Mouse (Mus musculus): ENCODE results near the gene Elk4. TPM values are rescaled to one million over a fixed set of nuclear protein-coding genes. Genes with fewer than 3 reads are reported as not detected.

The Elk4 gene
- polyA plus RNA-seq (2017; shearing (Covaris generic)): 138 TPM

GRCm38 (mm10) chr1:132007282-132007815 is at the start of gene Elk4:
Elk4 (plus strand) TSS chr1:132007607.

GRCm38 (mm10) chr1:131962606-131963084 is 44.8 kb upstream of the Elk4 start, which contains the start of gene Slc45a3:
Slc45a3 (plus strand) TSS chr1:131962967.

DNA sequence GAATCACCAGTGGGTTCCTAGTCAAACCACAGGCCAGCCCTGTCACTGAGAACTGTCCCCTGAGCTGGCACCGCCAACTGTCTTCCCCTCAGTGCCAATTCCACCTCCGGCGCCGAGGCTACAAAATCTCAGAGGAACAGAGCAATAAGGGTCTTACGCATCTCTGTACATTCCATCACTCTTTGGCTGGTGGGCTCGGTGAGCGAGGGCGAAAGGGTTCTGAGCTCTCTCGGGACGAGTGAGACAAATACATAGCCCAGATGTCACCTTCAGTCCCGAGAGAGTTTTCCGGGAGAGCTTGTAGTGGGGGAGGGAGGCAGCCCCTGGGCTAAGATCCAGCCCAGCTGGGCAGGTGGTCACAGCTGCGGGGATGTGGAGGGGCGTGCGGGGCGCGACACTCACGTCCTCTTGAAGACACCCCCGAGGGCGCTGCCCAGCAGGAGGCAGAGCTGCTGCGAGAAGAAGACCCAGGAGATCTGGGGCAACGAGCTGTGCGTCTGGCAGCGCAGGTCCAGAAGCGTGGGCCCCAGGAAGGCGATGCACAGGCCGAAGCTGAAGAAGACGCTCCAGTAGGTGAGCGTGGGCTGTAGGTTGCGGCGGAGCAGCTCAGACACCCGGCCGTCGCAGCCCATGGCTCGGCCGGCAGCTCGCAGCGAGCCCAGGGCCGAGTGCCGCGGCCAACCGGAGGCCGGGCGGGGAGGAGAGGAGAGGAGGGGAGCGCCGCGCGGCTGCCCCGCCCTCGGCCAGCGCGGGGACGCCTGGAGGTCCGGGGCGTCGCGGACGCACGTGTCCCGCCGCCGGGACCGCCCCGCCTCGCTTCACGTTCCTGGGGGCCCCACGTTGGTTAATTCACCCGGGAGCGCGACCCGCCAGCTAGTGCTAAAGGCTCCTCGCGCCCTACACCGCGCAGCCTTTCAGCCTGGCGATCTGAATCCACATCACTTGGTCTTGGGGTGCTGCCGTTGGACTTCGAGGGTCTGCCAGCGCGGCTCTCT is 60.2 kb downstream of the Elk4 start, which contains the start of gene Mfsd4a:
Gene Mfsd4a (minus strand): TSS at position 802 of the 995 bp plus-strand sequence.

Other genes starting within 250 kb of the Elk4 start
- 0.05 TPM for gene Pm20d1, start 210.2 kb upstream of the Elk4 start, polyA plus RNA-seq (2017; shearing (Covaris generic))
- gene Slc41a1, start 180.1 kb upstream of the Elk4 start, polyA plus RNA-seq (2017; shearing (Covaris generic)): 27.5 TPM
- gene Rab29, start 140.4 kb upstream of the Elk4 start, polyA plus RNA-seq (2017; shearing (Covaris generic)): 19.5 TPM
- 56.9 TPM for gene Nucks1, start 97.1 kb upstream of the Elk4 start, polyA plus RNA-seq (2017; shearing (Covaris generic))
- gene Slc45a3, start 44.6 kb upstream of the Elk4 start, polyA plus RNA-seq (2017; shearing (Covaris generic)): not detected
- 79.3 TPM for gene Mfsd4a, start 60.5 kb downstream of the Elk4 start, polyA plus RNA-seq (2017; shearing (Covaris generic))
- gene Cdk18, start 132.1 kb downstream of the Elk4 start, polyA plus RNA-seq (2017; shearing (Covaris generic)): not detected
- not detected for gene Lemd1, start 183.8 kb downstream of the Elk4 start, polyA plus RNA-seq (2017; shearing (Covaris generic))
- gene AC124108.1, start 183.8 kb downstream of the Elk4 start, polyA plus RNA-seq (2017; shearing (Covaris generic)): not detected
- not detected for gene Gm10188, start 222.2 kb downstream of the Elk4 start, polyA plus RNA-seq (2017; shearing (Covaris generic))